Mouse (Mus musculus): Measurements from ENCODE around the gene Dek. TPM values are rescaled to one million over a fixed set of nuclear protein-coding genes. Genes with fewer than 3 reads are reported as not detected.

Dek gene
- 273 TPM for polyA plus RNA-seq (2014; fragmentation: Illumina TruSeq; extraction: RNeasy Lipid Tissue Mini Kit (QIAGEN cat#74804); ENCODE audit: low read depth, low replicate concordance)

DNA sequence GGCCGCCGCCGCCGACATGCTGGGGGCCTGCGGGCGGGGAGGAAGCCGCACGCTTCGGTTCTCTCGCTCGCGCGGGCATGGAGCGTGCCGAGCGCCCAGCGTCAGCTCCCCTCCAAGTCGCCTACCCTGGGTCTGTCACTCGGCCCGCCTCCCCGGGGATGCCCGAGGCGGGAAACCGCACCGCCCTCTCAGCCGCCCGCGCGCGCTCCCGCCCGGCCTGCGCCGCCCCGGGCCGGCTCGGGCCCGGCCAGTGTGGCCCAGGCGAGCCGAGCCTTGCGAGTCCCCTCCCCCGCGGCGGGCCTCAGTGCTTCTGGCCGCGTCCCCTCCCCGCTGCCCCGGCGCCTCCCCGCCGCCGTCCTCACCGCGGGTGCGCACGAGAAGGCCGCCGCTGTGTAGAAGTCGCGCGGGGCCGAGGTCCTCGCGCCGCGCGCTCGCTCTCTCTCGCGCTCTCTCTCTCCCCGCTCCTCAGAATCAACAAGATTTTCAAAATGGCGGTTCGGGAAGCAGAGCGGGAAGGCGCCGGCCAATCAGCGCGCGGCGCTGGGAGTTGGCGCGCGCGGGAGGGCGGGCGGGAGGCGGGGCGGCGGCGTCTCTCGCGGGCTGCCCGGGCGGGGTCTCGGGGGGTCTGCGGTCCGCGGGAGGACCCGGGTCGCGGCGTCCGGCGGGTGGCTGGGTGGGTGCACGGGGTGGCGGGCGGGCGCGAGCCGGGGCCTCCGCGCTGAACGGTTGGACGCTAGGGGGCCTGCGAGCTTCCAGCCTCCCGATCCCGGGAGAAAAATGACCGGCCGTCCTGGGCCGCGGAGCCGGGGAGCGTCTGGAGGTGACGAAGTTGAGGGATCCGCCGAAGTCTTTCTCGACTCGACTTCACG is at the start of gene Dek:
TSS of gene Dek (minus strand) at position 491 of the 869 bp plus-strand sequence.

DNA sequence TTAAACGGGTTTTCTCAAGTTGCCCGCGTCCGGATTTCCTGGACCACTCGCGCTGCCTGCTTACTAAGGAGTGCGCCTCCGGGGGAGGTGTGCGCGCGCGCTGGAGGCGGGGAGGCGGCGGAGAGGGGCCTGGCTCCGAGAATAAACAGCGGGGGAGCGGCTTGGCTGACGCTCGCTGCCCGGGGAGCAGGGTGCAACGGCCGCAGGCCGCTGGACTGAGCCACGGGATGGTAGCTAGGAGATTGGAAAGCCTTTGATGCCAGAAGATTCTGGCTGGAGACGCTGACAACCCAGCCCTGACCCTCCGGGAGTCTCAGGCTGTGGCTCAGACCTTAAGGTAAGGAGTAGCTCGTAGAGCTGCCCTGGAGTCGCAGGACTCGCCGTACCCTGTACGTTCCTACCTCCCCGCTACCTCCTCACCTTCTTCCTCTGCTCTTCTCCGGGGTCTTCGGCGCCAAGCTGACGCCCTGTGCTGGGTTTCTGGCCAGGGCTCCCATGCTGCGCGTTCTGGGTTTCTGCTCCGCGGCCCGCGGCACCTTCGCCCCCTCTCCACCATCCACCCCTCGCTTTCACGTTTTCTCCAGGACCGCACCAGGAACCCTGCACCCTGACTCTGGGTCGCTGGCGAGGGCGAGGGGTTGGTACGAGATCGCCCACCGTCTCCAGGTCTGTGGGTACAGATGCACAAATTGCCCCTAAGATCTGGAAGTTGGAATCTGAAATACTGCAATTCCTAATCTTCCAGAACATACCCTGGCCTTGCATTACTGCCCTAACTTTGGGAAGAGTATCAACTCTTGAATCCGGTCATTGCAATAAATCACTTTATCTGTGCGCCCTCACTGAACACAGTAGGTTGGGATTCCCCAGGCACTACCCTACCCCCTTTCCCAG is 16.8 kb upstream of the Dek start, which contains the start of gene Rnf144b:
TSS of gene Rnf144b (plus strand) at position 120 of the 894 bp plus-strand sequence.

DNA sequence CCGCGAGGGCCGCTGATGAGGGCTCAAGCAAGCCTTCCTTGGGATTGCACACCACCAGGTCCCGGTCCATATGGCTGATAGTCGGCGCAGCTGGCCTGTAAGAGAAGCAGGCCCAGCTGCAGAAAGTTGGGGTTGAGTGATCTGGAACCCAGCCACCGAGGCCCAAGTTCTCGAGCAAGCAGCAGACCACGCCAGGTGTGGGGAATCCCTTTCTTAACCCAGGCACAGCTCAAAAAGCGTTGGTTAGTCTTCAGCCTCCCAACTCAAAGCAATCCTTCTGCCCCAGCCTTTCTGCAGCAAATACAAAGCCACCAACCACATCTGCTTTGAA is 61.4 kb downstream of the Dek start, which contains the start of gene Tpmt:
TSS of gene Tpmt (minus strand) at position 121 of the 331 bp plus-strand sequence.

DNA sequence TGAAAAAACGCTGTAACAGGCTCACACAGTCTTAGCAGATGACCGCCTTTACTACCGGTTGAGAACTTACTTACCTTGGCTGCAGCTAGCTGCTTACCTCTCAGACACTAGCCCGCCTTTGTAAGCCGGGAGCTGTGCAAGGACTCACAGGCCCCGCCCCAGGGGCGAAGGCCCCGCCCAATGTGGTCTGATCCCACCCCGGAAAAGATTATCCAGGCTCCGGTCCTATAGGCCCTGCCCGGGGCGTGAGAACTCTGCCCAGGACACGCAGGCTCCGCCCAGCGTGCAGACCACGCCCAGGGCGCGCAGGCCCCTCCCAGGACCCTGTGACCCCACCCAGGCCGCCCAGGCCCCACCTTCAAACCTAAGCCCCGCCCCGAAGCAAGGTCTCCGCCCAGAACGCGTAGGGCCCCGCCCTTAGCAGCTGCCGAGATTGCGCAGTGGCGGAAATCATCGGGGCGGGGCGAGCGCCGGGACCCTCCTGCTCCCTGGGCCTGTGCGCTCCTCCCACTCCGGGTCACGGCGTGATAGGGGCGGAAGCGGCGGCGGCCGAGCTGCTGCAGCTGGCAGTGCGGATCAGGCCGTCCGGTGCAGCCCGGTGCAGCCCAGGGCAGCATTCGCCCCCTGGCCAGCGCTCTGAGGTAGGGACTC is 62.8 kb downstream of the Dek start, which contains the start of gene Kdm1b:
TSS of gene Kdm1b (plus strand) at position 470 of the 651 bp plus-strand sequence.

Other genes with a start within 250 kb of the Dek start
- gene Kif13a, start 176.3 kb downstream of the Dek start, polyA plus RNA-seq (2014; fragmentation: Illumina TruSeq; extraction: RNeasy Lipid Tissue Mini Kit (QIAGEN cat#74804); ENCODE audit: low read depth, low replicate concordance), result 8.8 TPM
- gene Nhlrc1, start 91.4 kb downstream of the Dek start, polyA plus RNA-seq (2014; fragmentation: Illumina TruSeq; extraction: RNeasy Lipid Tissue Mini Kit (QIAGEN cat#74804); ENCODE audit: low read depth, low replicate concordance), result 5.5 TPM
- gene Kdm1b, start 62.7 kb downstream of the Dek start, polyA plus RNA-seq (2014; fragmentation: Illumina TruSeq; extraction: RNeasy Lipid Tissue Mini Kit (QIAGEN cat#74804); ENCODE audit: low read depth, low replicate concordance), result 99.0 TPM
- 238 TPM for gene Tpmt, start 61.5 kb downstream of the Dek start, polyA plus RNA-seq (2014; fragmentation: Illumina TruSeq; extraction: RNeasy Lipid Tissue Mini Kit (QIAGEN cat#74804); ENCODE audit: low read depth, low replicate concordance)
- 2.5 TPM for gene Rnf144b, start 16.5 kb upstream of the Dek start, polyA plus RNA-seq (2014; fragmentation: Illumina TruSeq; extraction: RNeasy Lipid Tissue Mini Kit (QIAGEN cat#74804); ENCODE audit: low read depth, low replicate concordance)

Measured in kidney, adult 10 weeks (tissue).